Mouse (Mus musculus): ENCODE measurements at regions not wholly inside any gene's neighbourhood (a gene's known extent, or its start where the extent isn't known, plus 50 kb on each side); places are given as distances from the start of the nearest gene placed in this dataset.

GRCm38 (mm10) chr10:92400587-92401090 is 321.6 kb downstream of the Nedd1 start:
- no peak for TF ChIP-seq POLR2A (IDR thresholded peaks at IDR 0.05; ENCODE audit: control insufficient read depth, low read depth, low read length)
- TF ChIP-seq CTCF (IDR thresholded peaks at IDR 0.05; ENCODE audit: control insufficient read depth, insufficient read depth, insufficient replicate concordance, low read depth, low read length): no peak

Measured in testis, adult 2 months (tissue).